Mouse (Mus musculus): ENCODE measurements around the gene Lhx9.

DNA sequence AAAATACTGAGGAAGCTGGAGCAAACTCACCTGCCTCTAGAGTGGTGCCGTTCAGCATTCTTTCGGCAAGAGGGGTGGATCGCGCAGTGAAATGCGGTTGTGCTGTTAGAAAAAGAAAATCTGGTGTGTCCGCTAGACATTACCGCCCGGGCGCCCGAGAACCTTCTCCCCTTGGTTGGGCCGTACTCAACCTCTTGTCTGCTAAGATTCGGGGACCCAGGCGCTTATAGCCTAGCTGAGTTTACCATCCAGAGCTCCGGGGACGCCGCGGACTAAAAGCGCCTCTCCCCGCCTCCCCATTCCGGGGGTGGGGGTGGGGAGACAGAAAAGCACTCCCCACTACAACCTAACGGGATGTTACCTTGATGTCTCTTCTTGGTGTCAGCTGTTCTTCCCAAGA is 1.2 kb downstream of the Lhx9 start:
- TF ChIP-seq HCFC1 (IDR thresholded peaks at IDR 0.05; ENCODE audit: borderline replicate concordance, insufficient read depth, low read length) (no peak), MAFK (IDR thresholded peaks at IDR 0.05; ENCODE audit: insufficient read depth, low read depth, low read length) (no peak), ZNF384 (IDR thresholded peaks at IDR 0.05; ENCODE audit: low read depth, low read length) (no peak), ZC3H11A (IDR thresholded peaks at IDR 0.05; ENCODE audit: borderline replicate concordance, low read depth, low read length) (no peak)

Data from ES-E14 (cell line).